Mouse (Mus musculus) layer of hippocampus, postnatal 25 days (tissue): ENCODE data around the gene Rbm18. TPM values are rescaled to one million over a fixed set of nuclear protein-coding genes. Genes with fewer than 3 reads are reported as not detected.

Experiments
- DNase-seq, 2 experiments: peaks; one replicate each; pipeline ENCODE4 v3.0.0; 2022; ENCODE audit warnings: mixed read lengths in 2 of 2, low spot score in 1 of 2; ENCODE audit errors: extremely low spot score in 1 of 2
- total RNA-seq, 2 experiments: library from RNA; stranded (reverse); gene quantifications; 2 replicates each; pipeline ENCODE4 v1.2.3; 2021

Gene Rbm18
- total RNA-seq, 2 experiments from 2014 or later, result 48.1 to 51.6 TPM

DNA sequence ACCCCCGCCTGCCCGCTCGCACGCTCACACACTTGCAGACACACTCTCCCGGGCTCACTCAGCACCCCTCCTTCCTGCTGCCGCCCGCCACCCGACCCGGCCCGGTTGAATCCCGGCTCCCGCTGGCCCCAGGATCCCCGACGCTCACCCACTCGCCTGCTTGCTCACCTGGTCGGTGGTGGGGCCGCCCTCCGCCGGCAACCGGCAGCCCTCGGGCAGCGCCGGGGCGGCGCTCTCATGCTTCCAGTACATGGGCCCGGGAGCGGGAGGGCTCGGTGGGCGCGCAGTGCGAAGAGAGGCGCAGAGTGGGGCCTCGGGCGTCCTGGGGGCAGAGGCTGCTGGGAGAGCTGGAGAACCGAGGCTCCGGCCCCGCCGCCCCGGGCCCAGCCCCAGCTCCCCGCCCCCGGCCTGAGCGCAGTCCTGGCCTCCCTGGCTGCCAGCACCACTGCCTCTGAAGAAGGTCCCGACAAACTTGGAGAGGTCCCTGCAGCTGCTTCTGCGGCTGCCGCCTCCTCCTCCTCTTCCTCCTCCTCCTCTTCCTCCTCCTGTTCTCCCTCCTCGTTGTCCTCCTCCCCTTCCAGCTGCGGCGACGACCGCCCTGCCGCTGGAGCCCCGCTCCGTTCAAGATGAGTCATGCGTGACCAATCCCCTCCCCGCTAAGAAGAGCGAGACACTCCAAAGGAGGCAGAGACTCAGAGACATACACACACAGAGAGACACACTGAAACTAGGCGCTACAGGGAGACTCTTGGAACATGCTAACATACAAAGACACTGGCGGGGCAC lies 31.4 kb downstream of the Rbm18 start, which contains the start of gene Lhx6:
Gene Lhx6 (minus strand): TSS at position 453 of the 786 bp plus-strand sequence.
- no peak for DNase-seq

DNA sequence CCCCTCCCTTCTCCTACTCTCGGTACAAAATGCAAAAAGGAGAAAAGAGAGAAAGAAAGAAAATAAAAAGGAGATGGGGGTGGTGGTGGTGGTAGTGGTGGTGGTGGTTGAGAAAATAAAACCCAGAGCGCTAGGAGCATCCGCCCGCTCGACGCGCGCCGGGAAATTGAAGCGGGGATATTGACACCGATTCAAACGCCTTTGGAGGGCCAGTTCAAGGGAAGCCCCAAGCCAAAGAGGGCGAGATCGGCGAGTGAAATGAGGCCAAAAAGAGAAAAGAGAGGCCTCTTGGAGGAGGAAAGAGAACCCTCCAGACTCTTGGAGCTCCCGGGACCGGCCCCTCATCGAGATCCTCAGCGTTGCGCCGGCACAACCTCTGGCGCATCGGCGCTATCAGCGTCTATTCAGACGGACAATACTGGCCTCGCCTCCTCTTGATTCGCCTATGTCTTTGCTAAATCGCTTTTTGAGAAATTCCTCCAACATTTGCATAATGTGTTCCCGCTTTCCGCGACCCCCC lies 32.1 kb downstream of the Rbm18 start:
- DNase-seq, result no peak

GRCm38 (mm10) chr2:36103555-36104367 lies 32.8 kb downstream of the Rbm18 start:
- DNase-seq, result no peak

DNA sequence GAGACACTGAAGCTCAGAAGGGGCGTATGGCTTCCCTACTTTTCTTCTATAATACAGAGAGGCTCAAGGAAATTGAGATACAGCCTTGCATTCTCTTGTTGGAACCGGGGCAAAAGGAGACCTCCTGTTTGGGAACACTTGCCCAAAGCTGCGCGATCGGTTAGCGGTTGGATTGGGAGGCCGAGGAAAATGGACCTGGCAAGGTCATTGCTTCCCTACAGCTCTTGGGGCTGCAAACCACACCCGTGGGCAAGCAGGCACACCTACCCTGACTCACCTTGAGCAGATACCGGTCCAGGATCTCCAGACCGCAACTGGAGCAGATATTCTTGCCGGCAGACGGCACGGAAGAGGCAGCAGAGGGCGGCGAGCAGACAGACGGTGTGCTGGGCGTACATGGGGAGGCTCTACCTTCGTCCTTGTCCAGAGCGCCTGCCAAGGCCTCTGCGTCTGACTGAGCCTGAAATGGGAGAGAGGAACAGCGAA lies 33.5 kb downstream of the Rbm18 start:
- DNase-seq, result no peak

DNA sequence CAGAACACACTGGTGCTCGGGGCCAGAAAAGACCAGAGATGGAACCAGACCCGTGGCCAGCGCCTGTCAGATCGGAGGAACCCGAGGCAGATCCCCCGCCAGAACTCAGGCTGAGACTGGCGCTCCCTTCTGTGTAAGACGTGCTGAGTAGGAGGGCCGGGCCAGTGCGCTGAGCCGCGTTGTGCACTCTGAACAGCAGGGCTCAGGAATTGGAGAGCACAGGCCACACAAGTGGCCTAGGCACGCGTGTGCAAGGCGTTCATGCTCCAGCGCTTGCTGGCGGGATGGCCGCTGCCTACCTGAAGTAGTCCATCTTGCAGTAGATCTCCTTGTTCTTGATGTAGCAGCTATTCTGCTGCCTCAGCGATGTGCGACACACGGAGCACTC lies 34.0 kb downstream of the Rbm18 start:
- DNase-seq, result no peak

GRCm38 (mm10) chr2:36101866-36102558 lies 34.6 kb downstream of the Rbm18 start:
- no peak for DNase-seq

- no peak for DNase-seq
These were observed 36.8 kb downstream of the Rbm18 start for GRCm38 (mm10) chr2:36099739-36100138.

DNA sequence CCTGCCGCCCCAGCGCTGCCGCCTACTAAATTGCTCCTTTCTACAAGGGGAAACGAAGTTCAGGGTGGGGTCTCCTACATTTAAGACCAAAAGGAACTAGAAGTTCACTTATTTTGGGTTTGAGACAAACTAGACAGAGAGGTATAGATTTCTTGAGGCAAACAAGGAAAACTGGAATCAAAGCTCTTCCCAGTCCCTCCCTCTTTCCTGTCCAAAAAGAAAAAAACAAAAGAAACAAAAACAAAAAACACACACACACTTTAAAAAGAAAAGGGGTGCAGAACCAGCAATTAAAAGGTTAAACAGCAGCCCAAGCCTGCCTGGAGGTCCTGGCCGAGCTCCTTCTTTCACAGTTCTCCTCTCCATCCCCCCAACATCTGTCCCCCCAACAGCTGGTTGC lies 38.6 kb downstream of the Rbm18 start:
- DNase-seq, result no peak

GRCm38 (mm10) chr2:36097129-36097815 lies 39.3 kb downstream of the Rbm18 start:
- DNase-seq, result no peak

DNA sequence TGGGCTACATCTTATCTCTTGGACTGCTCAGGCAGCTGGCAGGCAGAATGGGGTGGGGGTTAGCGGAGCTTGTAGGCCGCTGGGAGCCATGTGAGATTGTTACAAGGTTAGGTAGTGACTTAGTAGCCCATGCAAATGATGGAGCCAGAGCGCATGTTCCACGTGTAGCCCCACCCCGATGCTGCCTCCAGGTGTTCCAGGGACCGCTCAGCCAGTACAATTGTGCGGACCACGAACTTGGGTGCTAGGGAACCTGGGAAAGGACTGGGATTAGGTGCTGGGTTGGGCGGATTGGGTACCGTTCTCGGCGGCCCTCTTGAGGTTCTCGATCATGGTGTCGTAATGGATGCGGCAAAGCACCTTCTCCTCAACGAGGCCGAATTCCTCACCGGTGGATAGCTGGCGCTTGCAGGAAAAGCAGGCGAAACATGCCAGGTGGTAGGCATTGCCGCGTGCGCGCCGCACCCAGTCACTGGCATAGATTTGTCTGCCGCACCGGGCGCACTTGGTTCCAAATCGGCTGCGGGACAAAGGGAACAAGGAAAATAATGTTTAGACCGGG lies 42.6 kb downstream of the Rbm18 start:
- DNase-seq, result no peak

GRCm38 (mm10) chr2:36093301-36093700 lies 43.3 kb downstream of the Rbm18 start:
- DNase-seq, result no peak

- DNase-seq, result no peak
These were observed 43.8 kb downstream of the Rbm18 start for GRCm38 (mm10) chr2:36092748-36093147.

DNA sequence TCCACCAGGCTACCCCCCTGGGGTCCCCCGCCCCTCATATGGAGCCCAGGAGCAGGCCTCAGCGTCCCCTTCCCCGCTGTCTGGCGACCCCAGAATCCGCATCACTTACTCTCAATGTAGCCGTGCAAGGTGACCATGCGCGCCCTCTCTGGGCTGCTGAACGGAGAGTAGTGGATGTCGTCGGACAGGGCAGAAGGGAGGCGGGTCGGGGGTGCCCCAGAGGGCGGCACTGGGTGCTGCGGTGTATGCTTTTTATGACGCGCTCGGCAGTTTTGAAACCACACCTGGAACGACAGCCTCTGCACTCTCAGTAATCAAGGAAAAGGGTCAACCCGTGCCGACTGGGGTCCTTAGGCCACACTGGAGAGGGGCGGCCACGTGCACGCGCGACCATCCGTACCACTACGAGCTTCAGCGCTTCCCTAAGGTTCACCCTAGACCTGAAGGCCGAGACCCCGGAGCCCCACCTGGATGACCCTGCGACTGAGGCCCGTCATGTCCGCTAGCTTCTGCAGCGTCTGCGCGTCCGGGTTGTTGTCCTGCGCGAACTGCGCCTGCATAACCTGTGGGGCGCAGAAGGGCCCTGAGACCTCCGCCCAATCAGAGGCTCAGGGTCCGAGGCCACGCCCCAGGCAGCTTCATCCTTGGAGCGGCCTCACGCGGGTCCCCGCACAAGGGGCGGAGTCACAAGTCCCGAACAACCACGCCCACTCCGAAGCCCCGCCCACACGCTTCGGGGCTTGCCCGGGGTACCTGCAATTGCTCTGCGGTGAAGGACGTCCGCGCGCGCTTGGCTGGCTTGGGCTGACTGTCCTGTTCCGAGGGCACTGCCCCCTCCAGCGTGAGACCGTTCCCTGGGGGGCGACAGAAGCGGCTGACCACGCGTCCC lies 45.5 kb downstream of the Rbm18 start:
- DNase-seq, result peak in 1 of 2 experiments; percentile 35

- no peak for DNase-seq
These were observed 47.4 kb downstream of the Rbm18 start for GRCm38 (mm10) chr2:36089190-36089589.

GRCm38 (mm10) chr2:36085041-36085440 lies 51.5 kb downstream of the Rbm18 start:
- DNase-seq, result no peak

DNA sequence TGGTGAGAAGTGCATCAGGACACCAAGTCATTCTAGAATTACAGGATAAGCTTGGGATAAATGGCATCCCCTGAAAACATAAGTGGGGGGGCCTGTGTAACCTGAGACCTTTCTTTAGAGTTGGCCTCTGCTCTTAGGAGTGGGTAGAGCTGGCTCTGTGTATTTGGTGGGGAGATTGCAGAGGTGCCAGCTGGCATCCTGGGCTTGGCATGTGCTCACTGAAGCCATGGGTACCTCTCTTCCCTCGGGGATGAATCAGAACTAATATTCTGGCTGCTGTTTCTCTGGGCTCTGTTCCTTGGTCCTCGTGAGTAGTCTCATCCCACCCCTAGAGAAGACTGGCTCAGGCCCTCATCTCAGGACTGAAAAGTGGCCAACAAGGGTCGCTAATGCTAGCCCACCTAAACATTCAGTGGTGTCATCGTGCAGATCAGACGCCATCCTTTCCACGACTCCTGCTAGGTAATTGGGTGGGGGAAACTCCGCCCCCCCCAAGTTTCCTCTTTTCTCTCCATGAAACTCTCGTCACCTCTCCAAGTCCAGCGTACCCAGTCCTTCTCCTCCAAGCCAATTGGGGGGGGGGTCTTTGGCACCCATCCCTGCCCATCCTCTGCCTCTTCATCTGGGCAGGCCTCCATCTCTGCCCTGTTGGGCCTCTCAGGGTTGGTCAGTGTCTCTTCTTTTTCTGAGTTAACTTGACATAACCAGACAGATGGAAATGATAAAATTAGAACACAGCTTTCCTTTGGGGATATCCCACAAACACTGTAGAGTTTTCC lies 53.6 kb downstream of the Rbm18 start:
- no peak for DNase-seq

DNA sequence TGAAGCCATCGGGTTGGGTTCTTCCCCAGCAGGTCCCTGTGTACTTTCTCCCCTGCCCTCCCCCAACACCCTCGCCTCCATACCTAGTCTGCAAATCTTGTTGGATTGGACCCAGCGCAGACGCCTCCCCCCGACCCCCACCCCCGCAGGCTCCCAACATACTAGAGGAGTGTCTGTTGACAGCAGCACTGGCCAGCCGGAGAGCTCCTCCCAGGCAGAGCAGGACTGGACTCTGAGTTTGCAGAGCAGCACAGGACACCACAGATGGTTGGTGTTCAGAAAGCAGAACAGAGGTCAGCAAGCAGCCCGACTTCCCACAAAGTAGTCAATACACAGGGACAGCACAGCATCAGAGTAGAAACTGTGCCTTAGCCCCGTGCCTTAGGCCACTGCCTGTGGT lies 55.1 kb downstream of the Rbm18 start:
- no peak for DNase-seq

DNA sequence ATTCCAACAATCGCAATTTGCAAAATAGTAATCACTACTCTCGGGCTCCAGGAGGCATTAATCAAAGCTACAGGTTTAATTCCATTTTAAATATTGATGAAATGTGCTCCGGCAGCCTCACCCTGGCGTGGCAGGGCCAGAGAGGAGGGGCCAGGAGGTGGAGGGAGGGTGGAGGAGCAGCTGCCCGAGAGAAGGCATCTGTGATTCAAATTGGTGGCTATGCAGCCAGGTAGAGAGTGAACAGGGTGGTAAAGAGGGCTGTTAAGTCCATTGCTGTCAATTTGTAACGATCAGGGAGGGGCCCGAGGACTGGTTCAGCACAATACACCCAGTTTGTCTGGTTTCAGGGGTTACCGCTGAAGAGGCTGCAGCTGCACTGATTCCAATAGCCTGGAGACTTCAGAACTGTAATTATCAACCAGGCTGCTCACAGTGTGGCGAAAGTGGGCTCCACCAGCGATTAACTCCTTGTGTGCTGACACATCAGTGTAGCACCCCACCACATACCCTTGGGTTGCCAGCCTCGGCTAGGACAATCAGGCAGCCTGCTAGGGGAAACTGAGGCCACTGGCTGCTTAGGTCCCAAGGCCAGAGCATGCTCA lies 59.3 kb downstream of the Rbm18 start:
- no peak for DNase-seq
